Mouse (Mus musculus) neural tube, embryonic 11.5 days (tissue): ENCODE measurements around the gene Leng9. TPM values are rescaled to one million over a fixed set of nuclear protein-coding genes. Genes with fewer than 3 reads are reported as not detected.

Source experiments
- ATAC-seq: fragments of 200-750 bp; cut with Nextera tagmentation; 2 replicates; pipeline ENCODE4 v1.8.0; 2017; ENCODE audit warnings: moderate number of reproducible peaks, mild to moderate bottlenecking, moderate TSS enrichment, moderate library complexity; ENCODE audit not compliant: insufficient read depth, low FRiP score, low TSS enrichment
- DNase-seq: peaks from one replicate; pipeline ENCODE4 v3.0.0-alpha.2; 2015; ENCODE audit warnings: low spot score
- H3K27ac ChIP-seq: fragments of 300-500 bp; sonication (generic); 2 replicates; pipeline ENCODE4 v1.5.1; 2014; ENCODE audit warnings: low read depth, mild to moderate bottlenecking, low read length
- H3K27me3 ChIP-seq: fragments of 300-500 bp; sonication (generic); 2 replicates; pipeline ENCODE4 v1.6.1; 2014; ENCODE audit warnings: mild to moderate bottlenecking, low read length, mixed read lengths; ENCODE audit not compliant: control insufficient read depth, insufficient read depth
- H3K36me3 ChIP-seq: fragments of 300-500 bp; sonication (generic); 2 replicates; pipeline ENCODE4 v1.6.1; 2014; ENCODE audit warnings: mild to moderate bottlenecking, low read length, moderate library complexity, mixed read lengths; ENCODE audit not compliant: control insufficient read depth, insufficient read depth
- H3K4me1 ChIP-seq: fragments of 300-500 bp; sonication (generic); 2 replicates; pipeline ENCODE4 v1.6.1; 2014; ENCODE audit warnings: low read length, mixed read lengths; ENCODE audit not compliant: control insufficient read depth, insufficient read depth
- H3K4me2 ChIP-seq: fragments of 300-500 bp; sonication (generic); 2 replicates; pipeline ENCODE4 v1.6.1; 2014; ENCODE audit warnings: low read depth, mild to moderate bottlenecking, moderate library complexity
- H3K4me3 ChIP-seq: fragments of 300-500 bp; sonication (generic); 2 replicates; pipeline ENCODE4 v1.5.1; 2014; ENCODE audit warnings: low read depth, low read length
- H3K9ac ChIP-seq: fragments of 300-500 bp; sonication (generic); 2 replicates; pipeline ENCODE4 v1.6.1; 2014; ENCODE audit warnings: mild to moderate bottlenecking, low read length
- H3K9me3 ChIP-seq: fragments of 300-500 bp; sonication (generic); 2 replicates; pipeline ENCODE4 v1.6.1; 2016; ENCODE audit warnings: low read length; ENCODE audit not compliant: control insufficient read depth
- WGBS: fragments of 180-500 bp; shearing (Covaris S2); extraction: QIAGEN DNeasy Blood & Tissue Kit; methylation state at CpG from one replicate; pipeline ENCODE4 v1.1.7; 2014; 5-methylcytosine and 5-hydroxymethylcytosine counted together
- polyA plus RNA-seq: library from polyadenylated mRNA; unstranded; fragments of >200 nt; fragmentation: Nextera tagmentation; extraction: Ambion mirVana; gene quantifications from 2 replicates; pipeline ENCODE4 v1.2.1, GENCODE M21; 2014

Gene Leng9
- polyA plus RNA-seq, 1 experiment from 2014 or later = 2.2 TPM

GRCm38 (mm10) chr7:4146241-4147180, 3.7 kb downstream of the Leng9 start:
- H3K4me3 ChIP-seq = no peak overlapping the region
- H3K27me3 ChIP-seq = peaks cover 12% of the 10 kb centered on the region
- WGBS = 94% methylated on average over 23 of the region's 23 CpGs
- H3K4me1 ChIP-seq = no peaks in the 10 kb centered on the region
- no peak overlapping the region for H3K27ac ChIP-seq
- ATAC-seq (no peak), DNase-seq (no peak)
- H3K36me3 ChIP-seq = peaks cover 41% of the 10 kb centered on the region
- H3K9ac ChIP-seq = no peak overlapping the region
- H3K4me2 ChIP-seq = no peak overlapping the region
- H3K9me3 ChIP-seq = no peaks in the 10 kb centered on the region

GRCm38 (mm10) chr7:4145552-4146190, 4.5 kb downstream of the Leng9 start:
- peaks cover 44% of the 10 kb centered on the region for H3K36me3 ChIP-seq
- WGBS = 77% methylated on average over 6 of the region's 6 CpGs
- H3K9ac ChIP-seq = no peak overlapping the region
- ATAC-seq = no peak
- H3K27me3 ChIP-seq = peaks cover 4% of the 10 kb centered on the region
- H3K4me2 ChIP-seq = no peak overlapping the region
- DNase-seq = peak; percentile 61
- no peak overlapping the region for H3K27ac ChIP-seq
- no peak overlapping the region for H3K4me3 ChIP-seq
- no peaks in the 10 kb centered on the region for H3K4me1 ChIP-seq
- H3K9me3 ChIP-seq = no peaks in the 10 kb centered on the region

DNA sequence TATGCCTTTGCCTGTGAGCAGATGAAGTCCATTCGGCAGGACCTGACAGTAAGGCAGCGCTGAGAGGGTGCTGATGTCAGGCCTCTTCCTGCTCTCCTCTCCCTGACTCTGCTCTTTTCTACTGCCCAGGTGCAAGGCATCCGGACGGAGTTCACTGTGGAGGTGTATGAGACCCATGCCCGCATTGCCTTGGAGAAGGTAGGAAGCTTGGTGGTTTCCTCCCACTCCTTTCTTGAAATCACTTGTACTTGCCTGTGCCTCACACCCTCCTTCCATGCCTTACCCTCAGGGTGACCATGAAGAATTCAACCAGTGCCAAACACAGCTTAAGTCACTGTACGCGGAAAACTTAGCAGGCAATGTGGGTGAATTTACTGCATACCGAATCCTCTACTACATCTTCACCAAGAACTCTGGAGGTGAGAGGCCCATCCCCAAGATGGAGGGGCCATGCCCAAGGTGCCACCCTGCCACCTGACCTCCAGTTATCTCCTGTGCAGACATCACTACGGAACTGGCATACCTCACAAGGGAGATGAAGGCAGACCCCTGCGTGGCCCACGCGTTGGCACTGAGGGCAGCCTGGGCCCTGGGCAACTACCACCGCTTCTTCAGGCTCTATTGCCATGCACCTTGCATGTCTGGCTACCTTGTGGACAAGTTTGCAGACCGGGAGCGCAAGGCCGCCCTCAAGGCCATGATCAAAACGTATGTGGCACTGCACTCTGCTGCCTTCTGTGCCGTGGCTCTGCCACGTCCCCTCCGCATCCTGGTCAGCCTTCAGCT, 5.2 kb downstream of the Leng9 start:
- H3K36me3 ChIP-seq = peaks cover 45% of the 10 kb centered on the region
- H3K27me3 ChIP-seq = no peaks in the 10 kb centered on the region
- no peak overlapping the region for H3K9ac ChIP-seq
- H3K27ac ChIP-seq = no peak overlapping the region
- H3K4me1 ChIP-seq = no peaks in the 10 kb centered on the region
- DNase-seq (no peak), ATAC-seq (no peak)
- whole genome bisulfite sequencing = 95% methylated on average over 20 of the region's 20 CpGs
- no peak overlapping the region for H3K4me2 ChIP-seq
- no peak overlapping the region for H3K4me3 ChIP-seq
- H3K9me3 ChIP-seq = no peaks in the 10 kb centered on the region

GRCm38 (mm10) chr7:4144046-4144445, 6.1 kb downstream of the Leng9 start:
- no peak overlapping the region for H3K9ac ChIP-seq
- H3K4me1 ChIP-seq = no peaks in the 10 kb centered on the region
- H3K4me3 ChIP-seq = no peak overlapping the region
- no peak for ATAC-seq
- no peak overlapping the region for H3K4me2 ChIP-seq
- 99% methylated on average over 13 of the region's 13 CpGs for WGBS
- peaks cover 53% of the 10 kb centered on the region for H3K36me3 ChIP-seq
- no peaks in the 10 kb centered on the region for H3K9me3 ChIP-seq
- DNase-seq = no peak
- H3K27me3 ChIP-seq = no peaks in the 10 kb centered on the region
- H3K27ac ChIP-seq = no peak overlapping the region

DNA sequence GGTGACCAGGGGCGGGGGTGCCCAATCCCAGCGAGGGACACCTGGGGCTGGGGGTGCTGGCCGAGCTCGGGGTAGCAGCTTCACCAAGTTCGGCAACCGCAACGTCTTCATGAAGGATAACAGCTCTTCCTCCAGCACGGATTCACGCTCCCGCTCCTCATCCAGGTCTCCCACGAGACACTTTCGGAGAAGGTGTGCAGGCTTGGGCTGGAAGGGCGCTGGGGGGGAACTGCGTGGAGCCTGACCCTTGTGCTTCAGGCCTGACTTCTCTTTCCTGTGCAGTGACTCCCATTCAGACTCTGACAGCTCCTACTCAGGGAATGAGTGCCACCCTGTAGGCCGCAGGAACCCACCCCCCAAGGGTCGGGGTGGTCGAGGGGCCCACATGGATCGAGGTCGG, 6.7 kb downstream of the Leng9 start:
- no peak for DNase-seq
- H3K9me3 ChIP-seq = no peaks in the 10 kb centered on the region
- no peak overlapping the region for H3K9ac ChIP-seq
- no peak overlapping the region for H3K4me2 ChIP-seq
- no peak overlapping the region for H3K27ac ChIP-seq
- no peak for ATAC-seq
- H3K4me3 ChIP-seq = no peak overlapping the region
- WGBS = 97% methylated on average over 19 of the region's 19 CpGs
- H3K27me3 ChIP-seq = no peaks in the 10 kb centered on the region
- H3K36me3 ChIP-seq = peaks cover 53% of the 10 kb centered on the region
- H3K4me1 ChIP-seq = no peaks in the 10 kb centered on the region

DNA sequence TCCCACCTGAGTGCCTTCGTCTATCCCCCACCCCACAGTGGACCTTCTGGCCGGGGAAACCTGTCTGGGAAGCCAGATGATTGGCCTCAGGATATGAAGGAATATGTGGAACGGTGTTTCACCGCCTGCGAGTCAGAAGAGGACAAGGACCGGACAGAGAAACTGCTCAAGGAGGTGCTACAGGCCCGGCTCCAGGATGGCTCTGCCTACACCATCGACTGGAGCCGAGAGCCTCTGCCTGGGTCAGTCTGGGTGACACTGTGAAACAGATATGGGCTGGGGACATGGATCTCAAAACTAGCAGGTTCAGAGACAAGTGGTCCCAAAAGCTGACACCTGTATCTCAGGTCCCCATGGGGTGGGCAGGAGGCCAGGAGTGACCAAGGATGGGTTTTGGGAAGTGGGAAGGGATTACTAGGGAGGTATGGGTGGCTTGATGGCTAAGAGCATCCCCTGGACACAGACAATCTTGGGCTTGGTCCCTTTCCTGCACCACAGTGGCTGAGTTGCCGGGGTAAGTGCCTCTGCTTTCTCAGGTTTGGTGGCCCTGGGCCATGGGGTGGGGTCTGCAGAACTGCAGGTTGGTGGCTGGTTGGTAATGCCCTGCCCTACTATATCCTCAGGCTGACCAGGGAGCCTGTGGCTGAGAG, 7.3 kb downstream of the Leng9 start:
- Histone ChIP-seq H3K4me3 (no peak overlapping the region), H3K9ac (no peak overlapping the region), H3K9me3 (no peaks in the 10 kb centered on the region), H3K36me3 (peaks cover 50% of the 10 kb centered on the region), H3K4me1 (peaks cover 2% of the 10 kb centered on the region; the same call in 1 of the 2 replicates), H3K27ac (no peak overlapping the region), H3K4me2 (no peak overlapping the region), H3K27me3 (no peaks in the 10 kb centered on the region)
- DNase-seq (no peak), ATAC-seq (no peak)
- WGBS = 98% methylated on average over 10 of the region's 10 CpGs

GRCm38 (mm10) chr7:4141648-4142325, 8.4 kb downstream of the Leng9 start:
- H3K36me3 ChIP-seq = peaks cover 48% of the 10 kb centered on the region

GRCm38 (mm10) chr7:4139391-4139790, 10.8 kb downstream of the Leng9 start:
- ATAC-seq (no peak), DNase-seq (no peak)
- H3K4me2 ChIP-seq = no peak overlapping the region
- H3K9me3 ChIP-seq = no peaks in the 10 kb centered on the region
- no peak overlapping the region for H3K4me3 ChIP-seq
- peaks cover 3% of the 10 kb centered on the region; the same call in 1 of the 2 replicates for H3K4me1 ChIP-seq
- WGBS = 97% methylated on average over 5 of the region's 5 CpGs
- no peak overlapping the region for H3K27ac ChIP-seq
- H3K9ac ChIP-seq = no peak overlapping the region
- H3K36me3 ChIP-seq = peaks cover 31% of the 10 kb centered on the region
- H3K27me3 ChIP-seq = no peaks in the 10 kb centered on the region

More at GRCm38 (mm10) chr7:4141648-4142325, 8.4 kb downstream of the Leng9 start:
- Histone ChIP-seq H3K9me3 (no peaks in the 10 kb centered on the region), H3K27ac (no peak overlapping the region), H3K9ac (no peak overlapping the region), H3K4me1 (peaks cover 3% of the 10 kb centered on the region; the same call in 1 of the 2 replicates), H3K27me3 (no peaks in the 10 kb centered on the region), H3K4me3 (no peak overlapping the region), H3K4me2 (no peak overlapping the region)
- WGBS = 86% methylated on average over 6 of the region's 6 CpGs
- ATAC-seq (no peak), DNase-seq (no peak)
